Mouse (Mus musculus): ENCODE results near the gene Wdr18.

Gene Wdr18

GRCm38 (mm10) chr10:79927324-79928029 is 32.5 kb upstream of the Wdr18 start:
- DNase-seq (ENCODE audit: low read depth, low spot score), result peak; percentile 65

GRCm38 (mm10) chr10:79928030-79928694 is 31.8 kb upstream of the Wdr18 start:
- DNase-seq (ENCODE audit: low read depth, low spot score), result peak; percentile 63

- DNase-seq (ENCODE audit: low read depth, low spot score), result no peak
These were observed 30.8 kb upstream of the Wdr18 start for GRCm38 (mm10) chr10:79928907-79929701.

- DNase-seq (ENCODE audit: low read depth, low spot score), result no peak
These were observed 29.8 kb upstream of the Wdr18 start for GRCm38 (mm10) chr10:79929967-79930825.

- no peak for DNase-seq (ENCODE audit: low read depth, low spot score)
These were observed 29.1 kb upstream of the Wdr18 start for GRCm38 (mm10) chr10:79930826-79931186.

GRCm38 (mm10) chr10:79931797-79932196 is 28.2 kb upstream of the Wdr18 start:
- no peak for DNase-seq (ENCODE audit: low read depth, low spot score)

- DNase-seq (ENCODE audit: low read depth, low spot score), result no peak
These were observed 27.2 kb upstream of the Wdr18 start for GRCm38 (mm10) chr10:79932736-79933135.

- no peak for DNase-seq (ENCODE audit: low read depth, low spot score)
These were observed 26.7 kb upstream of the Wdr18 start for GRCm38 (mm10) chr10:79933145-79933679.

GRCm38 (mm10) chr10:79933861-79934260 is 26.1 kb upstream of the Wdr18 start:
- no peak for DNase-seq (ENCODE audit: low read depth, low spot score)

GRCm38 (mm10) chr10:79934272-79934721 is 25.7 kb upstream of the Wdr18 start:
- DNase-seq (ENCODE audit: low read depth, low spot score), result no peak

- no peak for DNase-seq (ENCODE audit: low read depth, low spot score)
These were observed 25.0 kb upstream of the Wdr18 start for GRCm38 (mm10) chr10:79934794-79935569.

- DNase-seq (ENCODE audit: low read depth, low spot score), result no peak
These were observed 23.6 kb upstream of the Wdr18 start for GRCm38 (mm10) chr10:79936284-79936910.

- DNase-seq (ENCODE audit: low read depth, low spot score), result peak; percentile 92
These were observed 23.0 kb upstream of the Wdr18 start for GRCm38 (mm10) chr10:79936911-79937441.

- DNase-seq (ENCODE audit: low read depth, low spot score), result no peak
These were observed 22.0 kb upstream of the Wdr18 start for GRCm38 (mm10) chr10:79937775-79938526.

- no peak for DNase-seq (ENCODE audit: low read depth, low spot score)
These were observed 19.2 kb upstream of the Wdr18 start for GRCm38 (mm10) chr10:79940749-79941148.

- no peak for DNase-seq (ENCODE audit: low read depth, low spot score)
These were observed 17.0 kb upstream of the Wdr18 start for GRCm38 (mm10) chr10:79942988-79943387.

- no peak for DNase-seq (ENCODE audit: low read depth, low spot score)
These were observed 16.5 kb upstream of the Wdr18 start for GRCm38 (mm10) chr10:79943471-79943901.

- DNase-seq (ENCODE audit: low read depth, low spot score), result no peak
These were observed 14.3 kb upstream of the Wdr18 start for GRCm38 (mm10) chr10:79945507-79946234.
